Mouse (Mus musculus): ENCODE results near the gene Tprkb.
"Not testable (repeated sequence)": the region's sequence is repeated elsewhere in the genome, so short reads cannot be mapped to it uniquely, and the experiment has no call there.

Tprkb gene

DNA sequence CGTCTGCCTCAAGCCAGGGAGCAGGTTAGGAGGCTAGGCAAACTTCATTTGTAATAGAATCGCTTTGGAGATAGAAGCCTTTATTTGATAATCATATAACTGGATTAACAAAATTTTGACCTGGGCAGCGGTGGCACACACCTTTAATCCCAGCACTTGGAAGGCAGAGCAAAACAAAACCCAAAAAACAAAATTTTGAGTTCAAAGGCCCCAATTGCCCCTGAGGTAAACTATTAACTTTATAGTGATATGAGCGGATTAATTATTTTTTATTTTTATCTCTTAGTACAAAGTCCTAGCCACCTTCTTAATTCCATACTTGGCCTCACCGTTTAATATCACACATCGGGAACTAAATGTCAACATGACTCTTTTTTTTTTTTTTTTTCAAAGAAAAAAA lies 4.9 kb downstream of the Tprkb start:
- no peak for DNase-seq

DNA sequence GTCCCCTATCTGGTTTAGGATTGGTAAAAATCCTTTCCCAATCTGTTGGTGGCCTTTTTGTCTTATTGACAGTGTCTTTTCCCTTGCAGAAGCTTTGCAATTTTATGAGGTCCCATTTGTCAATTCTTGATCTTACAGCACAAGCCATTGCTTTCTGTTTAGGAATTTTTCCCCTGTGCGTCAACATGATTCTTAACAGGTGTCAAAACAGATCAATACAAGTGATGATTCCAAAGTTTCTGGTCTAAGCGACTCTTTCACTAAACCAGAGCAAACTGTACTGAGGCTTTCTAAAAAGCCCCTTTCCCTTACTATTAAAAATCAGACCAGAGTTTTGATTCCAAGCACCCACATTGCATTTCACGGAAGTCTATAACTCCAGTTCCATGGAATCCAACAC lies 6.7 kb downstream of the Tprkb start:
- not testable (repeated sequence) for DNase-seq

DNA sequence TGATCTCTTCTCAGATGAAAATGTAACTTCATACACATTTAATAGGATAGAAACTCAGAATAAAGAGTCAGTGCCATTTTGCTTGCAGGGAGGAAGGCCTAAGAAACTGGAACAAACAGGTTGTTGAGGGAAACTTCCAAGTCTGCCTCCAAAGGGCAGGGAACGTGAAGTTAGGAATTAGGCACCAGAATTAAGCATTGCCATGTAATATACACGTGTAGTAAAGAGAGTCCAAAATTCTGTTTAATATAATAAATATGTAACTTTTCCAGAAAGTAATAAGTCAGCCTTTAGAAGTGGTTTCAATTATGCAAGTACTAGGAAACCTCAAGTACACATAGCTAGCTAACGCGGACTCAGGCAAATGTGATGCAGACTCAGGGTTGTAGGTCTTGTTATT lies 7.7 kb downstream of the Tprkb start:
- no peak for DNase-seq

DNA sequence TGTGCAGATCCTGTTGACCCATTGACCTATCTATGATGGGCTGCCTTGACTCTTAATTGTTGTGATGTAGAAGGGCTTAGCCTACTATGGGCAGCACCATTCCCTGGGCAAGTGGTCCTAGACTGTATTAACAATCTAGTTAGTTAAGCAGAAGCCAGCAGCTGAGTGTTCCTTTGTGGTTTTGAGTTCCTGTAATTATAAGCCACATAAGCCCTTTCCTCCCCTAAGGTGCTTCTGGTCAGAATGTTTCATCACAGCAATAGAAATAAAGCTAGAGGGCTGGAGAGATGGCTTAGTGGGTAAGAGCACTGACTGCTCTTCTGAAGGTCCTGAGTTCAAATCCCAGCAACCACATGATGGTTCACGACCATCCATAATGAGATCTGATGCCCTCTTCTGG lies 12.0 kb downstream of the Tprkb start:
- no peak for DNase-seq

DNA sequence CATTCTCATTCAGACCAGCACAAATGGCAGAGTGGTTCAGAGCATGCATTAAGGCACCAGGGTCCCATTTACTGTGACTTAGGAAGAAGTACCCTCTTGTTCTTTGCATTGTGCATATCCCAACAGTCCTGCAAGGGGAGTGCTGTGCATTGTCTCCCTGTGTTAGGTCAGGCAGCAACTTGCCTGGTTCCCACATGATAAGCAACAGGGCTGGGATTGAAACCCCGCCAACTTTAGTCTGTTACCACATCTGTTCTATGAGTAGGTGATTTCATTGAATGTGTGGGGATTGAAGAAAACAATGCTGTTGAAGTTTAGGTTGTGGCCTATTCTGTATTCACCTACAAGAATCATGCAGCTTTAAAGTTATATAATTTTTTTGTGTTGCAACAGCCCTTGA lies 15.0 kb downstream of the Tprkb start:
- DNase-seq, result no peak

DNA sequence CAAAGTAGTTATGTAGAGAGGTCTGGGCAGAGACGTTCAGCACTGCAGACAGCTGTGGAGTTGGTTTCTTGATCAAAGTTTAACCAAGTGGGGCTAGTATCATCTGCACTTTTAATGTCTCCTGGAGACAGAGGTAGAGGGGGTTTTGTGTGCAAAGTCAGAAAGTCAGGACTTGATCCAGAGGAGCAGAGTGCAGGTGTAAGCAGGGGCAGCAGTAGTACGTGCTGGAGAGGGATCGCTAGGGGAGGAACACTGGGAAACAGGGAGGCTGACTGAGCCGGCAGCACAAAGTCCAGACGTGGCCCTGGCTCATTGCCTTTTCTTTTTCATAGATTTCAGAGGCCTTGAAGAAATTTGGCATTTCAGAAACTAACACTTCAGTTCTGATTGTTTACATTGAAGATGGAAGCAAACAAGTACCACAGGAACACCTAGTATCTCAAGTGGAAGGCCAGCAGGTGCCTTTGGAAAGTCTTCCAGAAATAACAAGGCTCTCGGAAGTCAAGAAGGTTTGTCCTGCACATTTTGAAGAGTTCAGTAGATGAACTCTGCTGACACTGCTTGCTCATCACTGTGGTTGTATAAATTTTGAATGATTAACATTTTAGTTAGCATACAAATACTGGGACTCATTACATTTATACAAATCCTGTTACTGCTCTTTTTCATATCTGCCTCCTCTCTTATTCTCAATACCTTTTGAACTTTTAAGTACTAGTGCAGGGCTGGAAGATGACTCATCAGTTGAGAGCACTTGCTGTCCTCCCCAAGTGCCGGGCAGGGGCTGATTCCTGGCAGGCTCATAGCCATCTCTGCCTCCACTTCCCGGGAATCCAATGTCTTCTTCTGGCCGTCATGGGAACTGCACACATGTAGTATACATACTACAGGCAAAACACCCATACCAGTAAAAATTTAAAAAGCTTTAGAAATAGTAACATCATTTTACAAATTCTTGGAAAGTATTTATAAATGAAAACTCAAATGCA lies 16.1 kb downstream of the Tprkb start:
- DNase-seq, result no peak

DNA sequence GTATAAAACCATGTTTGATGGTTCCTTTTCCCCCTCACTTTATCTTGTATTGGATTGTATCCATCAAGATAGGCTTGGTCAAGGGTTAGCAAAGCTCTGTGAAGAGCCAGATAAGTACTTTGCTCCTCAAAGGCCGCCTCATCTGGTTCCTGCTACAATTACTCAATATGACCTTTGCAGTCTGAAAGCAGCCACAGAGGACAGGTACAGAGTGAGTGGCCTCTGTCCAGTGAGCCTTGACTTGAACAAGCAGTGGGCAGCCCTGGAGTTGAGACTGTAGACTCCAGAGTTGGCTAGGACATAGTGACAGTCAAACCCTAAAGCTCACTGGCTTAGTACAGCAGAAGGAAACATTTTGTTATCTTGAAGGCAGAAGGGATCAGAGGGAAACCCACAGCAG lies 17.6 kb downstream of the Tprkb start:
- no peak for DNase-seq

DNA sequence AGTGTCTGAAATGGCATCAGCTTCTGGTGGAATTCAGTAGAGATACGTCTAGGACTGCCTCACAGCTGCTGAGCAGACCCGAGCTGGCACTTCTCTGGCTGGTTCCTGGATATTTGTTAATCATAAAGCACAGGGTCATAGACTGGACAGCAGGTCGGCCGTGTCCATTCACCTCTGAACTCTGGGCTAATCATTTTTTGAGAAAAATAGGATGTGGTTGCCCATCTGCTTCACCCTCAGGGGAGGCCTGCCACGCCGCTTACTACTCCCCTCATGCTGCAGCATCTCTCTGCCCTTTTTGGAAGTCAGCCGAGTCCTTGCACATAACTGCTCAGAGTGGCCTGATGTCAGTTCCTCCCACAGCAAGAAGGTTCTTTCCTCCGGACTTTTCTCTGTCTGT lies 22.4 kb downstream of the Tprkb start:
- no peak for DNase-seq

DNA sequence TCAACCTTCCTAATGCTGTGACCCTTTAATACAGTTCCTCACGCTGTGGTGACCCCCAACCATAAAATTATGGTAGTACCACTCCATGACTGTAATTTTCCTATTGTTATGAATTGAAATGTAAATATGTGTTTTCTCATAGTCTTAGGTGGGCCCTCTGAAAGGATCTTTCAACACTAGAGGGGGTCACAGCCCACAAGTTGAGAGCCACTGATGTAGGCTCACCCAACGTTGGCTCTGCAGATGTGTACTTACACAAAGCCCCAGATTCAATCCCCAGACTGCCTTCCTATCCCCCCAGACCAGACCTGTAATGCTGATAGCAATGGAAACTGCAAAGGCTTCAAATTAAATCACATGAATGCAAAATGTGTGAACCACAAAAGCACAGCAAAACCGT lies 24.0 kb downstream of the Tprkb start:
- no peak for DNase-seq

DNA sequence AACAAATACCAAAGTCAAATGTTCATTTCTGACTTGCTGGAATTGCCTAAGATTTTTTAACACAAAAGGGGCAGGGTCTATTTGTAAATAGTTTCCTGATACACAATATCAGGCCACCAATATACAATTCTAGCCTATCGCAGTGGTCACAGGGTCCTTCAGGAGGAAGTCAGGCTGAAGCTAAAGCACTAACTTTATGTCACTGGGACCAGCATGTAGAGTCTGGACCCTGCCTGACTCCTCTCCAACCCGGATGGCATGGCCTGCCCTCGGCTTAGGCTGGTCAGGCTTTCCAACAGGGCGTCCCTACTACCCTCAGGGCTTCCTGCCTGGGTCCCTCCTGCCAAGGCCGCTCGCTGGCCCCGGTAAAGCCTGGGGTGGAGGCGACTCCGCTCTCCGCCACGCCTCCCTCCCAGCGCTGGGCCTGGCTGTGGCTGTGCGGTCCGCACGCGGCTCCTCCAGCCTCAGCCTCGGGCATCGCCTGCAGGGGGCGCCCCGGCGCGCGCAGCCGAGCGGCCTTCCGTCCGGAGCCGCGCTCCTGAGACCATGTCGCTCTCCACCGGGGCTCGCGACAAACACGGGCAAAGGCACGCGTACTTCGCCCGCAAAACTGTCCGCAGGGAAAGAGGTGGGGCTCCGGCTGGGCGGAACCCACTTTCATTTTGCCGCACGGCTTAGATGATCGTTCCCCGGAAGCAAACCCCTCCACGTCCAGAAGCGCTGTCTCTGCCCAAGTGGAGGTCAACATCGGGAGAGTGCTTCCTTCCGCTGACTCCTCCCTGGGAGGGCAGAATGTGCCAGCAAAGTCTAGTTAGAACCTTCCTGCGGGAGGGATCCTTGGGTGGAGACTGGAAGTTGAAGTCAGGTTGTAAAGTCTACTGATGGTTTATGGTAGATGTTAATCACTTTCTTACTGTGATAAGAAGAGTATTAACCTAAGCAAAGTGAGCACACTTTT lies 25.1 kb downstream of the Tprkb start:
- peak; percentile 71 for DNase-seq

DNA sequence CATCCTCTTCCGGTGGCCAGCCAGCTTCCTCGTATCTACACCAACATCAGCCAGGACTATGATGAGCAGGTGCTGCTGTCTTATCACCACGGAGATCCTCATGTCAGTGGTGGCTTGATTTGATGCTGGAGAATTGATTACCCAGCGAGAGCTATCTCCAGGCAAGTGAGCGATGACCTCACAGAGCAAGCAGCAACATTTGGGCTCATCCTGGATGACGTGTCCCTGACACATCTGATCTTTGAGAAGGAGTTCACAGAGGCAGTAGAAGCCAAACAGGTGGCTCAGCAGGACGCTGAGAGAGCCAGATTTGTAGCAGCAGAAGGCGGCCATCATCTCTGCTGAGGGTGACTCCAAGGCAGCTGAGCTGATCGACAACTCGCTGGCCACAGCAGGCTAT lies 27.0 kb downstream of the Tprkb start:
- DNase-seq, result no peak

DNA sequence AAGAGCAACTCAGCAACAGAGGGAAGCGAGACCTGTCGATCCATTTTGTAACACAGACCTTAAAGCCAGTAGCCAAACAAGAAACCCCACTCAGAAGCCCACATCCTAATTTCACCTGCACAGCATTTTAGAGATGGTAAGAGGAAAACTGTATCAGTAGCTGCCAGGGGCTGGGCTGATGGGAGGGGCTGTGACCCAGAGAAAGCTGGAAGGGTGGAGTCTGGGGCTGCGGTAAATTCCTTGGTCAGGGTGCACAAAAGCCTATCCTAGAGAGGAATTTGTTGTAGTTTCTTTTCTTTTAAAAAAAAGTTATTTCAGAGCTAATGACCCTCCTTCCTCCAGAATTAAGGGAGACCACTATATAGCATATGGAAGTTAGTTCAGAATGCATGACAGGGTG lies 30.8 kb downstream of the Tprkb start:
- DNase-seq, result no peak

DNA sequence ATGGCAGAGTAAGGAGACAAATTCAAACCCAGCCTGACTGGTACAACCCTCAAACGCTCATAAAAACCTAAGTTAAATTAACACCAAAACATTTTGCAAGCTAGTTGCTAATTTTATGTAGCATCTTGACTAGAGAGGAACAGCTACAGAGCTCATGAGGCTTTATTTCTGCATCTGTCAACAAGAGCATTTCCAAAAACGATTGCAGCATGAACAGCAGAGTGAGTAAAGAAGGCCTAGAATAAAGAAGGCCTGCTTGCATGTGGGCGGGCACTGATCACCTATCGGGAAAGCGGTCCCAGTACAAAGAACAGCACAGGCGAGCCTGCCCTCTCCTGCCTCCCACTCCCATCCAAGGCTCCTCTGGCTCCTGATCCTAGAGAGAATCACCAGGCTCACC lies 36.9 kb downstream of the Tprkb start:
- DNase-seq, result no peak

DNA sequence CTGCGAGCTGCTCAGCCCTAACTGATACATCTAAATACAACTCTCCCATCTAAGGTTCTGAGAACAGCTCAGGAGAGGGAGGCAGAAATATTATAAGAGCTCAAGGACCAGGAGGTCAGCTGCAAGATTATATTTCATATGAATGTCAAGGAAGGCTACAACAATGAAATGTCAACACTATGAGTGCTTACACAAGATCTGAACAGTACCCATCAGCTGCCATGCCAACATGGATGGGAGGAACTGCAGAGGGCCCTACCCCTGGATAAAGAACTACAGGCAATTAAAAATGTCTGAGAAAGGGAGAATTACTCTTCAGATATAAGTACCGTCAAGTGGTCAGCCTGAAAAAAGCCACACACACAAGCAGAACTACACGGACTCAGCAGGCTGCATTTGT lies 45.9 kb downstream of the Tprkb start:
- DNase-seq, result no peak

DNA sequence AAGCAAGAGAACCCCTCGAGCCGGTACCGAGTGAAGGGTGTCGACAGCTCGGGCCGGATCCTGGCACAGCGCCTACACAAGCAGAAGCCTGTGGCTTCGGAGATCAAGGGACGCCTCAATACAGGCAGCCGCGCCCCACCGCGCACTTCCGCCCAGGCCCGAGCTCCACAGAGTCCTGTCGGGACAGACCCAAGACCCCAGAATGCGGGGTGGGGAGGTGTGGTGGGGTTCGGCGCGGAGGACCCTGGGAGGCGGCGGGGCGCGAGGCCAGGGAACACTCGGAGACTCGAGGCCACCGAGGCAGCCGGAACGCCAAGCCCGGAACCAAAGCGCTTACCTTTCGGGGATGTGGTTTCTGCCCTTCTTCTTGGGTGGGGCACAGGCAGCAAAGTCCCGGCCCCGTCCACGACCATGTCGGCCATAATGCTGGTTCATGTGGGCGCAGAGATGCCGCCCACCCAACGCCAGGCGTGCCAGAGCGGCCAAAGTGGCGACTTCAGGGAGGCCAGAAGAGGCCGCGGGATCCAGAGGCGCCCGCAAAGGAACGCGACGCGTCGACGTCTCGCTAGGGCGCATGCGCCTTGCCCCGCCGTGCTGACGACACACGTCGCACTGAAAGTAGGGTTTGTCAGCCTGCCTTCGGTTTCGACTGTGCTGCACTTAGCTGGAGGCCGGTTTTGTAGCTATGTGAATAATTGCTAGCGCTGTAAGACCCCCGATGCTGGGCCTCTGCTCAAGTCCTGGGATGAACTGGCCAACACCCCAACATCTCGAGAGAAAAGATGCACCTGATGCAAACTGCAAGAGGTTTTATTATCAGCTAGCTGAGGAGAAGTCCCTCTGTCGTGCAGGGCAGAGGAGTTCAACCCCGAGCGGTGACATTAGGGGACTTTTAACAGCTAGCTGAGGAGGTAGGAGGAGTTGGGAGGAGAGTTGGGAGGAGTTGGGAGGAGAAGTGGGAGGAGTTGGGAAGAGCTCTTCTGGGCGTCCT lies 49.7 kb downstream of the Tprkb start, which contains the start of gene Dusp11:
TSS of gene Dusp11 (minus strand) at position 567 of the 991 bp plus-strand sequence.
- DNase-seq, result peak; percentile 94

DNA sequence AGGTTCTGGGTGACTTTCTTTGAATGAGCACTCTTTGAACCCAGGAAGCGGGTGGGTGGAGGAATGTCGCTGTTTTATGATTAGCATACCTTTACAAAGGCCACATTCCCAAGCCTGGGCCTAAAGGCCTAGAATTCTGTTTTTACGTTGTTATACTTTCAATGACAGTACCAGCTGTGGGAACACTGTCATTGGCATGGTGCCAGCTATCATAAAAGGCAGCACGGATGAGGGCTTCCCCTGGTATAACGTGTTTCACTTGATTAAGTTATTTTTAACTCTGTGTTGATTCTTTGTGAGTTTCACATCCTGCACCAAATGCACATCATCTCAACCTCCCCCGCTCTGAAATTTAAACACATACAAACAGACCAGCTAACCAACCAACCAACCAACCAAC lies 54.4 kb downstream of the Tprkb start:
- not testable (repeated sequence) for DNase-seq

DNA sequence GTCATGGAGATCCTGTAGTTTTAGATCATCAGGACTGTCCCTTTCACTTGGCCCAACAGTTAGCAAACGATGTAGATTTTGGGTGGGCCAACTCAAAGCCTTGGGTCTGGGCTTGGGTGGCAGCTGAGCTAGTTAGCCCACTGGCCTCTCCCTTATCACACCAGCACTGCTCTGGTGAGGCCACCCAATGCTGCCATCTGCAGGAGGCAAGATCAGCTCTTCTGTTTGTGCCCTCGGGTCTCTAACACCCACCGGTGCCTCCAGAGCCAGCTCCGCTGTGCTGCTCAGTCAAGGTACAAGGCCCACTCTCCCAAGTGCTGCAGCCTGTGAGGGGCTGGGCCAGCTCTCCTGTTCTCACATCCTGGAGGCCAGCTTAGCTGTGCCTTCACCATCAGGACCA lies 55.0 kb downstream of the Tprkb start:
- no peak for DNase-seq

DNA sequence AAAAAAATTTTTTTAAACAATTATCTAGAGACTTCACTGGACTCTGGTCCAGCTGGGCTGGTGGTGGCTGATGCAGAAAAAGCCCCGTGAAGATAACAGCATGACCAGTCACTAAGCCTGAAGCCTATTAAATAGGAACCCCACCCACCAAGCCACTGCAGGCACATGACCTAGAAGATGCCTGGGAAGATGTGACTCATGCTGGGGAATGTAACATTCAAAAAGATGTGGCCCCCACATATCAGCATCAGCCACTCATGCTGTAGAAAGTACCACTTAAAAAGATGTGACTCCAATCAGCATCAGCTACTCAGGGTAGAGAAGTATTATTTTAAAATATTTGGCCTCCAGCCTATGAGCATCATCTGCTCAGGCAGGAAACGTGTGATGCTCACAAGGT lies 58.2 kb downstream of the Tprkb start:
- DNase-seq, result no peak

DNA sequence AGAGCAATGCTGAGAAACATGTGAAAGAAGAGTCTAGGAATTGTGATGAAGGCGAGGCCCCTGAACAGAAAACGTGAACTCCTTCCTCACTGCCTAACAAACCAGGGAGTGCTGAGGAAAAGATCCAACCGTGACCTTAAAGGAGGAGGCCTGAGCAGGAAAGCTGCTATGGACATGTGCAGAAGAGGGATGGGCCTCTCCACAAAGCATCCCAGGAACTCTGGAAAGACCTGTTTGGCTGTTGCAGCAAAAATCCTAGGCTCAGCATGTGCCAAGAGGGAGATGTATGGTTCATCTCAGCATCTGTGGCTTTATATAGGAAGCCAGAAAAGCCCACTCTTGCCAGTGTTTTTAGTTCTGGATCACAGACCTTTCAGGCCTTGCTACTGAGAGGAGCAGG lies 61.0 kb downstream of the Tprkb start:
- DNase-seq, result no peak

DNA sequence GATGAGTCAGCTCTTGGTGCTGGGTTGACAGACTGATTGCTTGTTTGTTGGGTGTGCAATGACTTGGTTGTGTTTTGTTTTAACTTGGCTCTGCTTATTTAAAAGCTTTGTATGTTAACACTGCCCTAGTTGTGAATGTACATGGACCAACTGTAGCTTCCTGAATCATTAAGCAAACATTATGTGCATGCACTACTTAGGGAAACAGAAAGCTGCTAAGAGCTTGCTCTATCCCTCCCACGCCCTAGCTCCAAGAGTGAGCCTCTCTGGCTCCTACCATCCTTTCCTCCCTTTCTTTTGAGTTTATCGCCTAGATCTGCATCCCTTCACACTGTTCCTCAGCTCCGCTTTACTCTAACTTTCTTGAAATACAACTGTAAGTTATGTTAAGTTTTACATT lies 61.7 kb downstream of the Tprkb start:
- DNase-seq, result no peak

DNA sequence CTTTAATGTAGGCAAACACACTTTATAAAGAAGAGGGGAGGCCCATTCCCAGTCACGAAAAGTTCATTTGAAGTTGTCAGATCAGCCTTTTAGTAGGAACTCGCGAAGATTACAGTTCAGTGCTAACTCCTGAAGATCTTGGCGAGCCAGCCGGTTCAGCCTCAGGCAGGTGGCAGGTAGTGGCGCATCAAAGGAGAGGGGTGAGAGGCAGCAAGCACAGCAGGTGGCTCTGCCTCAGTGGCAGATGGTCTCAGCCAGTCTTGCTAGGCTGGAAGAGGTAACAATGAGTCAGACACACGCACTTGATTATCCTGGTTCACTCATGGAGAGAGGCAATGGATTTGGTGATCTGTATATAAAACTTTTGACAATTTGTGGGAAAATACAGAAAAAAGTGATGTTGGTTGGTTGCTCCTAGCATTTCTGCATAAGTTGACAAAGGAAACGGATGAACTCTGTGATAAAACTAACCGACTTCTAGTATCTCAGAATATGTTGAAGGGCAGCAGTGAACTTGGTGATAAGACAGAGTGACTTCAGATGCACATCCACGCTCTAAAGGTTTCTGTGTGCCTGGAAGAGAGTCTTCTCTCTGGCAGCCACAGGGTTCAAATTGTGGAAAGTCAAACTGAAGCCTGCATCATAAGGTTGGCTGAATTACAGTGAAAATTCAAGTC lies 63.4 kb downstream of the Tprkb start:
- no peak for DNase-seq

DNA sequence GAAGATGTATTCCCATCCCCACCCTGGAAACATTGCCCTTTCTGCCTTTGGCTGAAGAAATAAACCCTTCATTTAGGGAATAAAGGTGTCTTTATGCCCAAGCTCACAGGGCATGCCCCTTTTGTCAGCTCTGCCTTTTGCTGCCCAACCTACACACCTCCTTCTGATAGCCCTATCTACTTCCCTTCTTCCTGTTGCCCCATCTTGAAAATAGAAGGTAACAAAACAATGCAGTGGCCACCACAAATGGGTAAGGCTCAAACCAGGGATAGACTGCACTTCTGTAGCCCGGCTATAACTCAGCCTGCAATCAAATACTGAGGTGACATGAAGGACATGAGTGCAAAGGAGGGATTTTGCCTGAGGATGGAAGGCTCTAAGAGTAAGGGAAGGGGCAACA lies 64.1 kb downstream of the Tprkb start:
- DNase-seq, result no peak
